Mouse (Mus musculus): ENCODE measurements around the gene Parp3. TPM values are rescaled to one million over a fixed set of nuclear protein-coding genes. Genes with fewer than 3 reads are reported as not detected.
"Not testable (repeated sequence)": the region's sequence is repeated elsewhere in the genome, so short reads cannot be mapped to it uniquely, and the experiment has no call there.

The Parp3 gene
- polyA plus RNA-seq, 1 experiment from 2014 or later: 0.70 TPM

- ATAC-seq: no peak
- Histone ChIP-seq H3K9me3 (ENCODE audit: control insufficient read depth, low read length) (no peaks in the 10 kb centered on the region), H3K27me3 (replicated peaks; ENCODE audit: control insufficient read depth, insufficient read depth, low read length) (no peaks in the 10 kb centered on the region), H3K4me3 (replicated peaks; ENCODE audit: low read length) (no peak within 1 kb of the TSS), H3K9ac (replicated peaks; ENCODE audit: low read depth, low read length) (no peak within 1 kb of the TSS), H3K4me1 (replicated peaks; ENCODE audit: control insufficient read depth, insufficient read depth, low read length) (no peaks in the 10 kb centered on the region), H3K36me3 (ENCODE audit: control insufficient read depth, insufficient read depth) (no peaks in the 10 kb centered on the region), H3K27ac (ENCODE audit: low read length) (no peak within 1 kb of the TSS), H3K4me2 (ENCODE audit: low read length) (no peak within 1 kb of the TSS)
- WGBS: 94% methylated on average over 6 of the region's 6 CpGs
Measured at GRCm38 (mm10) chr9:106499667-106500066, 22.9 kb upstream of the Parp3 start, which contains the start of gene Iqcf1. TSS of gene Iqcf1 (plus strand) at chr9:106499967.

GRCm38 (mm10) chr9:106487602-106488001, 10.9 kb upstream of the Parp3 start:
- not testable (repeated sequence) for H3K9ac ChIP-seq (replicated peaks; ENCODE audit: low read depth, low read length); H3K4me2 ChIP-seq (ENCODE audit: low read length); H3K4me3 ChIP-seq (replicated peaks; ENCODE audit: low read length); H3K27ac ChIP-seq (ENCODE audit: low read length); H3K9me3 ChIP-seq (ENCODE audit: control insufficient read depth, low read length); ATAC-seq; H3K27me3 ChIP-seq (replicated peaks; ENCODE audit: control insufficient read depth, insufficient read depth, low read length); H3K4me1 ChIP-seq (replicated peaks; ENCODE audit: control insufficient read depth, insufficient read depth, low read length)
- WGBS: 76% methylated on average over 6 of the region's 6 CpGs
- peaks cover 15% of the 10 kb centered on the region for H3K36me3 ChIP-seq (ENCODE audit: control insufficient read depth, insufficient read depth)

- no peak overlapping the region for H3K4me2 ChIP-seq (ENCODE audit: low read length)
- H3K27me3 ChIP-seq (replicated peaks; ENCODE audit: control insufficient read depth, insufficient read depth, low read length): no peaks in the 10 kb centered on the region
- H3K36me3 ChIP-seq (ENCODE audit: control insufficient read depth, insufficient read depth): peaks cover 15% of the 10 kb centered on the region
- ATAC-seq: no peak
- no peak overlapping the region for H3K9ac ChIP-seq (replicated peaks; ENCODE audit: low read depth, low read length)
- 80% methylated on average over 10 of the region's 10 CpGs for WGBS
- H3K4me3 ChIP-seq (replicated peaks; ENCODE audit: low read length): no peak overlapping the region
- no peaks in the 10 kb centered on the region for H3K4me1 ChIP-seq (replicated peaks; ENCODE audit: control insufficient read depth, insufficient read depth, low read length)
- no peaks in the 10 kb centered on the region for H3K9me3 ChIP-seq (ENCODE audit: control insufficient read depth, low read length)
- no peak overlapping the region for H3K27ac ChIP-seq (ENCODE audit: low read length)
Measured at GRCm38 (mm10) chr9:106485076-106485475, 8.3 kb upstream of the Parp3 start.

GRCm38 (mm10) chr9:106483606-106484005, 6.9 kb upstream of the Parp3 start:
- Histone ChIP-seq H3K9me3 (ENCODE audit: control insufficient read depth, low read length) (no peaks in the 10 kb centered on the region), H3K9ac (replicated peaks; ENCODE audit: low read depth, low read length) (no peak overlapping the region), H3K27me3 (replicated peaks; ENCODE audit: control insufficient read depth, insufficient read depth, low read length) (no peaks in the 10 kb centered on the region), H3K4me3 (replicated peaks; ENCODE audit: low read length) (no peak overlapping the region), H3K36me3 (ENCODE audit: control insufficient read depth, insufficient read depth) (peaks cover 15% of the 10 kb centered on the region), H3K27ac (ENCODE audit: low read length) (no peak overlapping the region), H3K4me2 (ENCODE audit: low read length) (no peak overlapping the region), H3K4me1 (replicated peaks; ENCODE audit: control insufficient read depth, insufficient read depth, low read length) (peaks cover 1% of the 10 kb centered on the region; the same call in 1 of the 2 replicates)
- WGBS: 93% methylated on average over 17 of the region's 17 CpGs
- ATAC-seq: no peak

GRCm38 (mm10) chr9:106483136-106483535, 6.4 kb upstream of the Parp3 start:
- Histone ChIP-seq H3K9me3 (ENCODE audit: control insufficient read depth, low read length) (no peaks in the 10 kb centered on the region), H3K9ac (replicated peaks; ENCODE audit: low read depth, low read length) (no peak overlapping the region), H3K4me2 (ENCODE audit: low read length) (no peak overlapping the region), H3K27ac (ENCODE audit: low read length) (no peak overlapping the region), H3K4me1 (replicated peaks; ENCODE audit: control insufficient read depth, insufficient read depth, low read length) (peaks cover 6% of the 10 kb centered on the region), H3K27me3 (replicated peaks; ENCODE audit: control insufficient read depth, insufficient read depth, low read length) (no peaks in the 10 kb centered on the region), H3K4me3 (replicated peaks; ENCODE audit: low read length) (no peak overlapping the region), H3K36me3 (ENCODE audit: control insufficient read depth, insufficient read depth) (peaks cover 15% of the 10 kb centered on the region)
- 98% methylated on average over 10 of the region's 10 CpGs for WGBS
- no peak for ATAC-seq

GRCm38 (mm10) chr9:106482578-106483115, 5.9 kb upstream of the Parp3 start:
- no peak overlapping the region for H3K9ac ChIP-seq (replicated peaks; ENCODE audit: low read depth, low read length)
- no peaks in the 10 kb centered on the region for H3K27me3 ChIP-seq (replicated peaks; ENCODE audit: control insufficient read depth, insufficient read depth, low read length)
- H3K36me3 ChIP-seq (ENCODE audit: control insufficient read depth, insufficient read depth): peaks cover 15% of the 10 kb centered on the region
- no peak overlapping the region for H3K4me2 ChIP-seq (ENCODE audit: low read length)
- H3K4me1 ChIP-seq (replicated peaks; ENCODE audit: control insufficient read depth, insufficient read depth, low read length): peaks cover 11% of the 10 kb centered on the region
- H3K4me3 ChIP-seq (replicated peaks; ENCODE audit: low read length): no peak overlapping the region
- ATAC-seq: no peak
- no peaks in the 10 kb centered on the region for H3K9me3 ChIP-seq (ENCODE audit: control insufficient read depth, low read length)
- H3K27ac ChIP-seq (ENCODE audit: low read length): no peak overlapping the region
- 88% methylated on average over 17 of the region's 17 CpGs for WGBS

GRCm38 (mm10) chr9:106481676-106482075, 4.9 kb upstream of the Parp3 start:
- 93% methylated on average over 13 of the region's 13 CpGs for WGBS

GRCm38 (mm10) chr9:106481075-106481474, 4.3 kb upstream of the Parp3 start:
- WGBS: 98% methylated on average over 15 of the region's 15 CpGs
- no peak overlapping the region for H3K4me3 ChIP-seq (replicated peaks; ENCODE audit: low read length)
- peaks cover 17% of the 10 kb centered on the region for H3K4me1 ChIP-seq (replicated peaks; ENCODE audit: control insufficient read depth, insufficient read depth, low read length)
- no peaks in the 10 kb centered on the region for H3K9me3 ChIP-seq (ENCODE audit: control insufficient read depth, low read length)
- no peak overlapping the region for H3K9ac ChIP-seq (replicated peaks; ENCODE audit: low read depth, low read length)
- no peak overlapping the region for H3K4me2 ChIP-seq (ENCODE audit: low read length)
- no peak overlapping the region for H3K27ac ChIP-seq (ENCODE audit: low read length)
- ATAC-seq: no peak
- H3K27me3 ChIP-seq (replicated peaks; ENCODE audit: control insufficient read depth, insufficient read depth, low read length): no peaks in the 10 kb centered on the region
- peaks cover 15% of the 10 kb centered on the region for H3K36me3 ChIP-seq (ENCODE audit: control insufficient read depth, insufficient read depth)

More at GRCm38 (mm10) chr9:106481676-106482075, 4.9 kb upstream of the Parp3 start:
- H3K36me3 ChIP-seq (ENCODE audit: control insufficient read depth, insufficient read depth): peaks cover 15% of the 10 kb centered on the region
- no peak overlapping the region for H3K9ac ChIP-seq (replicated peaks; ENCODE audit: low read depth, low read length)
- no peak overlapping the region for H3K4me2 ChIP-seq (ENCODE audit: low read length)
- no peaks in the 10 kb centered on the region for H3K27me3 ChIP-seq (replicated peaks; ENCODE audit: control insufficient read depth, insufficient read depth, low read length)
- H3K9me3 ChIP-seq (ENCODE audit: control insufficient read depth, low read length): no peaks in the 10 kb centered on the region
- H3K4me1 ChIP-seq (replicated peaks; ENCODE audit: control insufficient read depth, insufficient read depth, low read length): peaks cover 12% of the 10 kb centered on the region
- no peak for ATAC-seq
- H3K27ac ChIP-seq (ENCODE audit: low read length): no peak overlapping the region
- H3K4me3 ChIP-seq (replicated peaks; ENCODE audit: low read length): no peak overlapping the region

GRCm38 (mm10) chr9:106480541-106480940, 3.8 kb upstream of the Parp3 start:
- Histone ChIP-seq H3K9me3 (ENCODE audit: control insufficient read depth, low read length) (no peaks in the 10 kb centered on the region), H3K27me3 (replicated peaks; ENCODE audit: control insufficient read depth, insufficient read depth, low read length) (no peaks in the 10 kb centered on the region), H3K36me3 (ENCODE audit: control insufficient read depth, insufficient read depth) (peaks cover 15% of the 10 kb centered on the region), H3K27ac (ENCODE audit: low read length) (no peak overlapping the region), H3K4me3 (replicated peaks; ENCODE audit: low read length) (no peak overlapping the region), H3K9ac (replicated peaks; ENCODE audit: low read depth, low read length) (no peak overlapping the region), H3K4me2 (ENCODE audit: low read length) (no peak overlapping the region), H3K4me1 (replicated peaks; ENCODE audit: control insufficient read depth, insufficient read depth, low read length) (peaks cover 17% of the 10 kb centered on the region)
- no peak for ATAC-seq
- 95% methylated on average over 7 of the region's 7 CpGs for WGBS

- Histone ChIP-seq H3K9ac (replicated peaks; ENCODE audit: low read depth, low read length) (no peak overlapping the region), H3K4me3 (replicated peaks; ENCODE audit: low read length) (peak overlapping the region; percentile 66), H3K4me1 (replicated peaks; ENCODE audit: control insufficient read depth, insufficient read depth, low read length) (peaks cover 20% of the 10 kb centered on the region), H3K27ac (ENCODE audit: low read length) (no peak overlapping the region), H3K27me3 (replicated peaks; ENCODE audit: control insufficient read depth, insufficient read depth, low read length) (no peaks in the 10 kb centered on the region), H3K9me3 (ENCODE audit: control insufficient read depth, low read length) (no peaks in the 10 kb centered on the region), H3K36me3 (ENCODE audit: control insufficient read depth, insufficient read depth) (peaks cover under 1% of the 10 kb centered on the region), H3K4me2 (ENCODE audit: low read length) (peak overlapping the region; percentile 77)
- no peak for ATAC-seq
- 83% methylated on average over 9 of the region's 9 CpGs for WGBS
Measured at GRCm38 (mm10) chr9:106478101-106478500, 1.4 kb upstream of the Parp3 start.
